Mouse (Mus musculus) frontal cortex, adult 2 months (tissue): ENCODE measurements at regions not wholly inside any gene's neighbourhood (a gene's known extent, or its start where the extent isn't known, plus 50 kb on each side); places are given as distances from the start of the nearest gene placed in this dataset.

Source experiments
- DNase-seq, 2 experiments: peaks; one replicate each; pipeline ENCODE4 v3.0.0; 2022; ENCODE audit warnings: low spot score in 1 of 2; ENCODE audit errors: extremely low spot score in 1 of 2

GRCm38 (mm10) chr1:32092221-32092620 lies 80.3 kb upstream of the Khdrbs2 start:
- no peak for DNase-seq

GRCm38 (mm10) chr1:32092994-32093665 lies 79.4 kb upstream of the Khdrbs2 start:
- peak in 1 of 2 experiments; percentile 6 for DNase-seq

- no peak for DNase-seq
Observed at GRCm38 (mm10) chr1:32104064-32104463, 68.5 kb upstream of the Khdrbs2 start.
